Mouse (Mus musculus) brown adipose tissue, adult 24 weeks (tissue): ENCODE data around the gene Arhgef11. TPM values are rescaled to one million over a fixed set of nuclear protein-coding genes. Genes with fewer than 3 reads are reported as not detected.

ENCODE experiments used
- H3K27ac ChIP-seq: fragments of 200-500 bp; replicated peaks from 2 replicates; pipeline ENCODE4 v1.5.1; 2012; ENCODE audit warnings: low read depth, mild to moderate bottlenecking, low read length
- H3K4me1 ChIP-seq: fragments of 200-500 bp; 2 replicates; pipeline ENCODE4 v1.6.1; 2012; ENCODE audit warnings: low read length, mixed read lengths; ENCODE audit not compliant: control insufficient read depth, insufficient read depth, insufficient read length
- H3K4me3 ChIP-seq: fragments of 200-500 bp; 2 replicates; pipeline ENCODE4 v1.5.1; 2012; ENCODE audit warnings: low read depth, mild to moderate bottlenecking, low read length, moderate library complexity; ENCODE audit not compliant: insufficient read depth
- polyA plus RNA-seq: library from polyadenylated mRNA; stranded (reverse); fragments of >200 nt; gene quantifications from 2 replicates; pipeline ENCODE4 v1.2.4, GENCODE M21; 2012; ENCODE audit not compliant: missing spikeins, insufficient read depth, insufficient read length

Gene Arhgef11
- polyA plus RNA-seq, 1 experiment, result 18.7 TPM

- Histone ChIP-seq H3K4me1 (peaks cover 8% of the 10 kb centered on the region; the same call in 1 of the 2 replicates), H3K27ac (peak overlapping the region; percentile 82; the same call in 1 of the 2 replicates), H3K4me3 (peak overlapping the region; percentile 31; the same call in 1 of the 2 replicates)
These were observed 145.8 kb downstream of the Arhgef11 start for GRCm38 (mm10) chr3:87763202-87763601.

DNA sequence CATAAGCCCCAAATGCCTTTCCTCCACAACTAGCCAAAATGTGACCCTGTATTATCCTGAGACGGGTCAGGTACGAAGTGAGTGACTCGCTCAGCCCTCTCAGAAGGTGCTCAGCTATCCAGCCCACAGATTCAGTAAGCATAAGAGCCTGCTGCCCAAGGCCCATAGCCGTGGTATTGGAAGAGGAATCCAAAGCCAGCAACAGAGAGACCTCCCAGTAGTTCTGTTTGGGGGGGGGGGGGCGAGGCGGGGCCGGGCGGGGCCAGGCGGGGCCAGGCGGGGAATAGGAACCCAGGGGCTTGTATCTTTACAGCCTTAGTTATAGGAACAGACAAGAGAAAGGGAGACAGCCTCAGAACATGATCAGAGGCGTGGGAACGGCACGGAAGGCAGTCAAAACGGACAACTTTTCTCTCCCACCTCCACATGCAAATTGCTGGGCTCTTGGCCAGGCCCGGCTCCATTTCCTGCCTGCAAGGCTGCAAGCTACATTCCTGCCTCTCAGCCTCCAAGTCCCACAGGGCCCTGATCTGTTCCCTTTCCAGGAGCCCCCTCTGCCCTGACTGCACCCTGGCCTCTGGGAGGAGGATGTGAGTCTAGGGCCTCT lies 146.4 kb downstream of the Arhgef11 start:
- Histone ChIP-seq H3K4me3 (peak overlapping the region; percentile 41), H3K4me1 (peaks cover 8% of the 10 kb centered on the region; the same call in 1 of the 2 replicates), H3K27ac (peak overlapping the region; percentile 88)

DNA sequence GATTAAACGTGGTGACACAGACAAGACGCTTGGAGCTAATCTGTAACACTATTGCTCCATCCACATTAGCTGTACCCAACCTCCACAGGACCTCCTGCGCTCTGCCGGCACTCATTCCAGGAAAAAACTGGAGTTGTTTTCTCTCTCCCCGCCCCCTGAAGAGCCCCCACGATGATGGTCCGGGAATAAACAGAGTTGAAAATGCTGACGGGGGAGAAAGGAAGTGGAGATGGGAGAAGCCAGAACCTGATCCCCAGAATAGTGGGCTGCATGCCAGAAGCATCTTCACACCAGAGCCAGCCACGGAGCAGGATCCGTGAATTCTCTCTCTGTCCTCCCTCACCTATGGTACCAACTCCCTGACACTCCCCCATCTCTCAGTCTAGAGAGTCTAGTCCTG lies 147.1 kb downstream of the Arhgef11 start:
- Histone ChIP-seq H3K27ac (peak overlapping the region; percentile 88), H3K4me1 (peaks cover 8% of the 10 kb centered on the region; the same call in 1 of the 2 replicates), H3K4me3 (peak overlapping the region; percentile 41)

- Histone ChIP-seq H3K4me1 (peaks cover 8% of the 10 kb centered on the region; the same call in 1 of the 2 replicates), H3K27ac (peak overlapping the region; percentile 88), H3K4me3 (peak overlapping the region; percentile 41)
These were observed 147.7 kb downstream of the Arhgef11 start for GRCm38 (mm10) chr3:87765091-87765490.

- H3K27ac ChIP-seq, result peak overlapping the region; percentile 88
- H3K4me3 ChIP-seq, result peak overlapping the region; percentile 41
- peaks cover 8% of the 10 kb centered on the region; the same call in 1 of the 2 replicates for H3K4me1 ChIP-seq
These were observed 148.4 kb downstream of the Arhgef11 start for GRCm38 (mm10) chr3:87765631-87766283.

DNA sequence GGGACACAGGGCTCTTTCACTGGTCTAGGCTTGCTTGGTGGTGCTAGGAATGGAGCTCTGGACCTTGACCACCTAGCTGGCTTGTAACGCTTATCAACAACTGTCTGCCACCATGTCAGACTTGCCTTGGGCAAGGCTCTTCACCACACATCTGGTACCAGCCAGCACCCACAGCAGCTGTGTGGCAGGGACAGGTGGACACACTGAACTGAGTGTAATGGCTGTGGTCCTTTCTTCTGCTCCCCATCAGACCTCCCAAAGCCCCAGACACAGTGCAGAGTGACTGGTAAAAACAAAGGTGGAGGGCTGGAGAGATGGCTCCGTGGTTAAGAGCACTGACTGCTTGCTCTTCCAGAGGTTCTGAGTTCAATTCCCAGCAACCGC lies 148.9 kb downstream of the Arhgef11 start:
- H3K27ac ChIP-seq, result peak overlapping the region; percentile 62
- peak overlapping the region; percentile 13 for H3K4me3 ChIP-seq
- peaks cover 8% of the 10 kb centered on the region; the same call in 1 of the 2 replicates for H3K4me1 ChIP-seq

DNA sequence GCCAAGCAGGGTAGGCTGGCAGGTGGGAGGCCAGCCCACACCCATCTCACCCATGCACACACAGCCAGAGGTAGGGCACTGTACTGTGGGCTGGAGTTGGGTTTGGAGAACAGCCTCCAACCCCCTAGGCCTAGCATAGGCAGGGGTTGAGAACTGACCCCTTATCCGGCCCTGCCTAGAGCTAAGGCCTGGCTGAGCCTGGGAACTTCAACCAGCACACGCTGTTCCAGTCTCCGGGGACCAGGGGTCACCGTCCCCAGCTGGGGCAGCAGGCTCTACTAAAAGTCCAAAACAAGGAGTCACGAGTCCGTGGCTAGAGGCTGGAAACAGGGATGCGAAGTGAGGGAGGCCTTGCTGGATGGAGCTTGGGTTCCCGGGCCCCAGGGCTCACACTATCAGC lies 150.4 kb downstream of the Arhgef11 start:
- peaks cover 8% of the 10 kb centered on the region; the same call in 1 of the 2 replicates for H3K4me1 ChIP-seq
- peak overlapping the region; percentile 88 for H3K27ac ChIP-seq
- peak overlapping the region; percentile 75 for H3K4me3 ChIP-seq

GRCm38 (mm10) chr3:87768431-87768830 lies 151.1 kb downstream of the Arhgef11 start:
- H3K4me1 ChIP-seq, result peaks cover 5% of the 10 kb centered on the region; the same call in 1 of the 2 replicates
- peak overlapping the region; percentile 88 for H3K27ac ChIP-seq
- peak overlapping the region; percentile 75 for H3K4me3 ChIP-seq

GRCm38 (mm10) chr3:87768844-87769243 lies 151.5 kb downstream of the Arhgef11 start:
- Histone ChIP-seq H3K27ac (peak overlapping the region; percentile 88), H3K4me3 (peak overlapping the region; percentile 75), H3K4me1 (peaks cover 5% of the 10 kb centered on the region; the same call in 1 of the 2 replicates)

GRCm38 (mm10) chr3:87769506-87769905 lies 152.1 kb downstream of the Arhgef11 start:
- 0 out of 2 replicates have a peak, but pooled peaks cover 3% of the 10 kb centered on the region for H3K4me1 ChIP-seq
- no peak overlapping the region for H3K4me3 ChIP-seq
- H3K27ac ChIP-seq, result no peak overlapping the region

DNA sequence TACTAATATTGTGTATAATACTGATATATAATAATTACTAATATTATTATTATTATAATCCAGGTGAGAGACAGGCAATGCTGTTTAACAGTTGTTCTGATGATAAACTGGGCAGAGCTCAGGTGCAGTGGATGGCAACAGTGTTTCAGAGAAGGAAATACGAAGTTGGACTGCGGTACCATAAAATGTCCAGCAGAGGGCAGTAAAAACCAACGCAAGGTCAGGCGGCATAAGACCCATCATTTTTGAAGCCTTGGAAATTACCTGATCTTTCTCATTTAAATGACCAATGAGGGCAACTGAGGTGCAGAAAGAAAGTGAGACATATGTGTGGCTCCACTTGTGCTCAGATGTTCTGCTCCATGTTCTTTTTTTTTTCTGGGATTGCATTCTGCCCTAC lies 152.9 kb downstream of the Arhgef11 start:
- Histone ChIP-seq H3K27ac (no peak overlapping the region), H3K4me3 (no peak overlapping the region), H3K4me1 (0 out of 2 replicates have a peak, but pooled peaks cover 3% of the 10 kb centered on the region)

- Histone ChIP-seq H3K4me3 (no peak overlapping the region), H3K27ac (no peak overlapping the region), H3K4me1 (0 out of 2 replicates have a peak, but pooled peaks cover 3% of the 10 kb centered on the region)
These were observed 153.7 kb downstream of the Arhgef11 start for GRCm38 (mm10) chr3:87771088-87771487.

DNA sequence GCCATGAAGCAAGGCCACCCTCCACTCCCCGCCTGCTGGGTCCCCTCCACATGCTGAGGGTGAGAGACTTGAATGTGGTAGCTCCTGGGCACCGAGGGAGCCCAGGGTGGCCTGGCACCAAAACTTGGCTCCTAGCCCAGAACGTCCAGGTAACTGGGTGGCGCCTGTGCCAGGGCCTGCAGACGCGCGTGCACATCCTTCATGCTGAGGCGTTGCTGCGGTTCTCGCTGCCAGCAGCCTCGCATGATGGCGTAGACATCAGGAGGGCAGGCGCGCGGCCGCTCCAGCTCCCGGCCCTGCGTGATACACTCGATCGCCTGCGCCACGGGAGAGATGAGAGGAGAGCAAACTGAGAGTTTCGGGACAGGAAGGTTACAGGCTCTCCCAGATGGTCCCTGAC lies 160.9 kb downstream of the Arhgef11 start:
- Histone ChIP-seq H3K27ac (no peak overlapping the region), H3K4me3 (no peak overlapping the region), H3K4me1 (no peaks in the 10 kb centered on the region)

- H3K27ac ChIP-seq, result no peak overlapping the region
- no peak overlapping the region for H3K4me3 ChIP-seq
- H3K4me1 ChIP-seq, result no peaks in the 10 kb centered on the region
These were observed 161.7 kb downstream of the Arhgef11 start for GRCm38 (mm10) chr3:87779086-87779485.

GRCm38 (mm10) chr3:87783282-87784023 lies 166.1 kb downstream of the Arhgef11 start:
- Histone ChIP-seq H3K27ac (no peak overlapping the region), H3K4me1 (no peaks in the 10 kb centered on the region), H3K4me3 (no peak overlapping the region)
